Mouse (Mus musculus) E14TG2a.4 (cell line): ENCODE results near the gene Cdkl4.

Experiments
- H3K27me3 ChIP-seq: 2 replicates; pipeline ENCODE4 v1.6.1; 2014; ENCODE audit warnings: low read length, control low read depth; ENCODE audit not compliant: insufficient read depth
- H3K36me3 ChIP-seq: 2 replicates; pipeline ENCODE4 v1.6.1; 2014; ENCODE audit warnings: low read length, control low read depth; ENCODE audit not compliant: insufficient read depth
- H3K4me1 ChIP-seq: replicated peaks from 2 replicates; pipeline ENCODE4 v1.6.1; 2014; ENCODE audit warnings: low read depth, low read length, control low read depth
- H3K4me3 ChIP-seq: replicated peaks from 2 replicates; pipeline ENCODE4 v1.5.1; 2014; ENCODE audit warnings: mild to moderate bottlenecking, low read length
- H3K9me3 ChIP-seq: 2 replicates; pipeline ENCODE4 v1.6.1; 2014; ENCODE audit warnings: low read length, control low read depth
- CTCF ChIP-seq: conservative IDR thresholded peaks from 2 replicates; pipeline ENCODE4 v1.5.1; 2014; ENCODE audit warnings: low read length
- NANOG ChIP-seq: IDR thresholded peaks from 2 replicates; pipeline ENCODE4 v1.6.1; 2014; ENCODE audit warnings: borderline replicate concordance, low read length, mixed read lengths
- POU5F1 ChIP-seq: IDR thresholded peaks from 2 replicates; pipeline ENCODE4 v1.6.1; 2014; ENCODE audit warnings: low read length, borderline replicate concordance

Gene Cdkl4

GRCm38 (mm10) chr17:80492274-80492673, 85.3 kb downstream of the Cdkl4 start:
- H3K9me3 ChIP-seq: no peaks in the 10 kb centered on the region
- TF ChIP-seq POU5F1 (no peak), CTCF (no peak), NANOG (no peak)
- H3K36me3 ChIP-seq: no peaks in the 10 kb centered on the region
- peaks cover 36% of the 10 kb centered on the region for H3K4me1 ChIP-seq
- no peaks in the 10 kb centered on the region for H3K27me3 ChIP-seq
- no peak overlapping the region for H3K4me3 ChIP-seq

DNA sequence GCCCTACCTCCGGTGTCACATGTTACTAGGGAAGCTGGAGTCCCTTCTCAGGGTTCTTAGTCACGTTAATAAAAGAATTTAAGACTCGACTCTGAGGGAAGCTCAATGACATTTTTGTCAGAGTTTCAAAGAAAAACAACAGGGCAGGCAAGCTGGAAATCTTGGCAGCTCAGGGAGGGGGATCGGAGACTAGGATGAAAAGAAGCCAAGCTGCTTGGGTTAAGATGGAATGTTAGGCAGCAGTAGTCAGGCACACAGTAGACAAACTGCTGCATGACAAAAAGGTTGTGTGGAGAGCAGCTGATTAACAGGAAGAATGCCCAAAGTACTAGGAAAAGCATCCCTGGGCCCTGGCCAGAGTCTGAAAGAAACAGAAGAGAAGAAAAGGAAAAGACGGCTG, 87.4 kb downstream of the Cdkl4 start:
- TF ChIP-seq CTCF (no peak), NANOG (no peak), POU5F1 (no peak)
- H3K9me3 ChIP-seq: no peaks in the 10 kb centered on the region
- H3K27me3 ChIP-seq: no peaks in the 10 kb centered on the region
- no peak overlapping the region for H3K4me3 ChIP-seq
- no peaks in the 10 kb centered on the region for H3K36me3 ChIP-seq
- peaks cover 18% of the 10 kb centered on the region for H3K4me1 ChIP-seq

- no peak for TF ChIP-seq POU5F1
- TF ChIP-seq CTCF: no peak
- no peak for TF ChIP-seq NANOG
- Histone ChIP-seq H3K4me1 (peaks cover 18% of the 10 kb centered on the region), H3K27me3 (no peaks in the 10 kb centered on the region), H3K9me3 (no peaks in the 10 kb centered on the region), H3K36me3 (no peaks in the 10 kb centered on the region), H3K4me3 (no peak overlapping the region)
Observed at GRCm38 (mm10) chr17:80488918-80489317, 88.7 kb downstream of the Cdkl4 start.

- H3K9me3 ChIP-seq: no peaks in the 10 kb centered on the region
- TF ChIP-seq NANOG: no peak
- TF ChIP-seq POU5F1: no peak
- TF ChIP-seq CTCF: no peak
- peaks cover 33% of the 10 kb centered on the region for H3K4me1 ChIP-seq
- H3K36me3 ChIP-seq: no peaks in the 10 kb centered on the region
- H3K4me3 ChIP-seq: no peak overlapping the region
- H3K27me3 ChIP-seq: no peaks in the 10 kb centered on the region
Observed at GRCm38 (mm10) chr17:80485160-80485559, 92.5 kb downstream of the Cdkl4 start.

GRCm38 (mm10) chr17:80480855-80481224, 96.8 kb downstream of the Cdkl4 start:
- H3K27me3 ChIP-seq: no peaks in the 10 kb centered on the region
- H3K36me3 ChIP-seq: peaks cover 20% of the 10 kb centered on the region
- no peak for TF ChIP-seq NANOG
- no peak for TF ChIP-seq POU5F1
- no peak for TF ChIP-seq CTCF
- peak overlapping the region; percentile 90 for H3K4me3 ChIP-seq
- H3K4me1 ChIP-seq: peaks cover 53% of the 10 kb centered on the region
- H3K9me3 ChIP-seq: no peaks in the 10 kb centered on the region

DNA sequence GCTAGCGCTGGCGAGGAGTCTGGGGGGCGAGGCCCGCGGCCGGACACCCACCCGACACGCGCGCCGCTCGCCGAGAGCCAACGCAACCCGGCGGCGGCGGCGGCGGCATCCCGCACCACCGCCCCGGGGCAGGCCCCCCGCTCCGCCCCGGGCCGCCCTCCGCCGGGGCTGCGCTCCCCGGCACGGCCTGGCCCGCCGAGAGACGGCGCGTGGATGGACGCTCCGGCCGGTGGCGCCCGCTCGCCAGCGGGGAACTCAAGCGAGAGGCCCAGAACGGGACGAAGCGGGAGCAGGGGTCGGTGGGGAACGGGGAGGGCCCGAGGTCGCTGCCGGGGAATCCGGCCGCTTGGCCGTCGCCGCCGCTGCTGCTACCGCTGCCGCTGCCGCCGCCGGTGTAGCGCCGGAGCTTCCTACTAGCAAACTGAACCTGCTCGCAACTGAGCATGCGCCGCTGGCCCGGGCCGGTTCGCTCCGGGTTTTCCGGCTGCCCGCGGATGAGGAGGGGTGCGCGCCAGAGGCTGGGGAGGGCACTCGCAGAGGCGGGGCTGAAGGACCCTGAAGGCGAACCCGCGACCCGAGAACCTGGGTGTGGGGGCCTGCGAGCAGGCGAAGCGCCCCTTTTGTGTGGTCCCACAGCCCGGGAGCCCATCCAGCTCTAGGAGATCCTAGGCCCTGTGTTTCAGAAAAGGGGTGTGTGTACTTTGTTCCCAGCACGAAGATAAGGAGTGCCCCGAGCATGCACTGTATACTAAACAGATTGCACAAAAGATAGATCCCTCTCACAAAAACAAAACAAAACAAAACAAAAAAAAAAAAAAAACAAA, 97.4 kb downstream of the Cdkl4 start, which contains the start of gene Sos1:
Sos1 (minus strand) TSS at position 423 of the 824 bp plus-strand sequence.
- no peak for TF ChIP-seq CTCF
- no peak for TF ChIP-seq POU5F1
- TF ChIP-seq NANOG: no peak
- Histone ChIP-seq H3K4me1 (peaks cover 55% of the 10 kb centered on the region), H3K9me3 (no peaks in the 10 kb centered on the region)

DNA sequence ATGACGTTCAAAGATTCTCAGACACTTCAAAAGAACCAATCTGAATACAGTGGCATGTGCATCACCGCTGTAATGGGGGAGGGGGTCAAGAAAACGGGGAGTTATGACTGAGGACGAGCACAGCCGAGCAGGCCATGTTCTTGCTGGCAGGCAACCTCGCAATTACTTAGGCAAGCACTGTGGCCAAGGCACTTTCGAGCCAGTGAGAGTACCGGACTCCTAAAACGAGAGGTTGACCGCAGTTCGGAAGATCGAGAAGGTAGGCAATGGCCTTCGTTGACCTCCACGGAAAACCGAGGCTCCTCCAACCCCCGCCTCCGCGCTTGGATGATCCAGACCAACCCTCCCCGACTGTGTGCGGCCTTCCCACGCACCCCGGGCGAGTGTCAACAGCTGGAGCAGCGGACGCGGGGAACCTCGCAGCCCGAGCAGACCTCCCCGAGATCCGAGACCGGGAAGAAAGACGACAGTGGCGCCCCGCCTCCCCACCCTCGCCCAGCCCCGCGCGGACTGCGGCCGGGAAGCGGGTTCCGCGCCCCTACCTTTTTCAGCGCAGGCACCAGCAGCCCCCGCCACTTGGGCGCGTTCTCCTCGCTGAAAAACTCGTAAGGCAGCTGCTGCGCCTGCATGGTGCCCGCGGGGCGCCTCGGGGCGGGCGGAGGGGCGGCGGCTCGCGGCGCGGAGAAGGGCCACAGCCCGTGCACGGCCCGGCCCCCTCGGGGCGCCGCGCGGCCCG, 98.2 kb downstream of the Cdkl4 start:
- peak overlapping the region; percentile 90 for H3K4me3 ChIP-seq
- H3K4me1 ChIP-seq: peaks cover 60% of the 10 kb centered on the region
- peaks cover 24% of the 10 kb centered on the region for H3K36me3 ChIP-seq
- TF ChIP-seq NANOG (no peak), CTCF (no peak), POU5F1 (no peak)
- H3K9me3 ChIP-seq: no peaks in the 10 kb centered on the region
- H3K27me3 ChIP-seq: no peaks in the 10 kb centered on the region

More for the DNA sequence above, 97.4 kb downstream of the Cdkl4 start, which contains the start of gene Sos1:
- peaks cover 20% of the 10 kb centered on the region for H3K36me3 ChIP-seq
- no peaks in the 10 kb centered on the region for H3K27me3 ChIP-seq
- H3K4me3 ChIP-seq: peak within 1 kb of the TSS; percentile 90

- Histone ChIP-seq H3K27me3 (no peaks in the 10 kb centered on the region), H3K4me1 (peaks cover 66% of the 10 kb centered on the region), H3K36me3 (peaks cover 32% of the 10 kb centered on the region), H3K9me3 (no peaks in the 10 kb centered on the region), H3K4me3 (no peak overlapping the region)
- TF ChIP-seq POU5F1: no peak
- TF ChIP-seq NANOG: no peak
- TF ChIP-seq CTCF: no peak
Observed at GRCm38 (mm10) chr17:80477679-80478078, 99.9 kb downstream of the Cdkl4 start.
